Mouse (Mus musculus) liver, embryonic 16.5 days (tissue): ENCODE measurements around the gene Dynlrb2. TPM values are rescaled to one million over a fixed set of nuclear protein-coding genes. Genes with fewer than 3 reads are reported as not detected.

Source experiments
- ATAC-seq: fragments of 200-750 bp; cut with Nextera tagmentation; 2 replicates; pipeline ENCODE4 v1.8.0; 2017; ENCODE audit warnings: low read depth, mild to moderate bottlenecking, moderate number of reproducible peaks, moderate library complexity
- H3K27ac ChIP-seq: fragments of 300-500 bp; sonication (generic); 2 replicates; pipeline ENCODE4 v1.5.1; 2014; ENCODE audit warnings: mild to moderate bottlenecking, low read length
- H3K27me3 ChIP-seq: fragments of 300-500 bp; sonication (generic); 2 replicates; pipeline ENCODE4 v1.6.1; 2014; ENCODE audit warnings: low read depth, low read length, mixed read lengths; ENCODE audit not compliant: control insufficient read depth, insufficient read depth
- H3K36me3 ChIP-seq: fragments of 300-500 bp; sonication (generic); 2 replicates; pipeline ENCODE4 v1.6.1; 2014; ENCODE audit warnings: mild to moderate bottlenecking; ENCODE audit not compliant: control insufficient read depth, insufficient read depth
- H3K4me1 ChIP-seq: fragments of 300-500 bp; sonication (generic); 2 replicates; pipeline ENCODE4 v1.6.1; 2014; ENCODE audit warnings: low read depth, low read length, mixed read lengths; ENCODE audit not compliant: control insufficient read depth
- H3K4me2 ChIP-seq: fragments of 300-500 bp; sonication (generic); 2 replicates; pipeline ENCODE4 v1.6.1; 2014; ENCODE audit warnings: low read depth, low read length, mixed read lengths
- H3K4me3 ChIP-seq: fragments of 300-500 bp; sonication (generic); 2 replicates; pipeline ENCODE4 v1.5.1; 2014; ENCODE audit warnings: low read depth, mild to moderate bottlenecking, low read length
- H3K9ac ChIP-seq: fragments of 300-500 bp; sonication (generic); 2 replicates; pipeline ENCODE4 v1.6.1; 2014; ENCODE audit warnings: low read depth, low read length
- H3K9me3 ChIP-seq: fragments of 300-500 bp; sonication (generic); replicated peaks from 2 replicates; pipeline ENCODE4 v1.6.1; 2016; ENCODE audit warnings: low read length; ENCODE audit not compliant: control insufficient read depth
- WGBS: fragments of 180-500 bp; shearing (Covaris S2); extraction: QIAGEN DNeasy Blood & Tissue Kit; methylation state at CpG from one replicate; pipeline ENCODE4 v1.1.7; 2014; ENCODE audit not compliant: insufficient replicate concordance; 5-methylcytosine and 5-hydroxymethylcytosine counted together
- polyA plus RNA-seq: library from polyadenylated mRNA; unstranded; fragments of >200 nt; fragmentation: Nextera tagmentation; extraction: Ambion mirVana; gene quantifications from 2 replicates; pipeline ENCODE4 v1.2.1, GENCODE M21; 2015

Dynlrb2 gene
- polyA plus RNA-seq, 1 experiment from 2014 or later = not detected

- no peaks in the 10 kb centered on the region for H3K36me3 ChIP-seq
- H3K9ac ChIP-seq = no peak overlapping the region
- H3K27ac ChIP-seq = no peak overlapping the region
- no peaks in the 10 kb centered on the region for H3K27me3 ChIP-seq
- H3K4me1 ChIP-seq = no peaks in the 10 kb centered on the region
- no peak overlapping the region for H3K4me2 ChIP-seq
- no peak for ATAC-seq
- no peak overlapping the region for H3K4me3 ChIP-seq
- WGBS = 65% methylated on average over 7 of the region's 7 CpGs
- H3K9me3 ChIP-seq = no peaks in the 10 kb centered on the region
These were observed 20.1 kb downstream of the Dynlrb2 start for GRCm38 (mm10) chr8:116524915-116525314.

GRCm38 (mm10) chr8:116528736-116529135 is 24.0 kb downstream of the Dynlrb2 start:
- H3K9ac ChIP-seq = no peak overlapping the region
- no peak overlapping the region for H3K27ac ChIP-seq
- no peaks in the 10 kb centered on the region for H3K4me1 ChIP-seq
- no peaks in the 10 kb centered on the region for H3K9me3 ChIP-seq
- no peak for ATAC-seq
- no peak overlapping the region for H3K4me2 ChIP-seq
- no peak overlapping the region for H3K4me3 ChIP-seq
- H3K36me3 ChIP-seq = no peaks in the 10 kb centered on the region
- no peaks in the 10 kb centered on the region for H3K27me3 ChIP-seq
- 54% methylated on average over 7 of the region's 7 CpGs for WGBS

DNA sequence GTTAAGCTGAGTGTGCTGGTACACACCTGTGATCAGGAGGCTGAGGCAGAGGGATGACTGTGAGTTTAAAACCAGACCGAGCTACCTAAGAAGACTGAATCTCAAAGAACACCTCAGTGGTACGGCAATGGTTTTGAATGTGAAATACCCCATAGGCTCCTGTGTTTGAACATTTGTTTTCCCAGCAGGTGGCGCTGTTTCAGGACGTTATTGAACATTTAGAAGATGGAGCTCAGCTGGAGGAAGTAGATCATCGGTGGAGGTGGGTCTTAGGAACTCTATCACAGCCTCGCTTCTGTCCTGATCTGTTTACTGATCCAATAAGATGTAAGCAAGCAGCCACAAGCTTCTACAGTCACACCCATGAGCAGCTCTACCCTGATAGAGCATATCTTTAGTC is 28.3 kb downstream of the Dynlrb2 start:
- Histone ChIP-seq H3K27me3 (no peaks in the 10 kb centered on the region), H3K36me3 (no peaks in the 10 kb centered on the region), H3K4me3 (no peak overlapping the region), H3K9me3 (no peaks in the 10 kb centered on the region), H3K4me2 (no peak overlapping the region), H3K9ac (no peak overlapping the region), H3K4me1 (no peaks in the 10 kb centered on the region), H3K27ac (no peak overlapping the region)
- WGBS = 53% methylated on average over 6 of the region's 6 CpGs
- no peak for ATAC-seq

DNA sequence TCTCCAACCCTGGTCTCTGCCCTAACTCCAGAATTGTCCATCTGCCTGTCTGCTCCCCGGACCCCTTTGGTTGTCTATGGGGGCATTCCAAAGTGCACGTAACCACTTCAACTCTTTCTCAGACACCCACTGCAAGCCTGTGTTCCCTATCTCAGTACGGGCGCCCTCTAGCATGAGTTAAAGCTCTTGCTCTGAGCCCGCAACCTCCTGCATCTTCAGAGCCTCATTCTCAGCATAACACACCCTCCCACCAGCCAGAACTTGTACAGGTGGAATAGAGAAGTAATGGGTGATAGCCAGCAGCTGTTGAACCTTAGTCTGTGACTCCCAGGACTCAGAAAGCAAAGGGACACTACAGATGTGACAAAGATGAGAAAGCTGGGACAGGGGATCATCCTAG is 32.0 kb downstream of the Dynlrb2 start:
- no peak for ATAC-seq
- no peaks in the 10 kb centered on the region for H3K4me1 ChIP-seq
- no peak overlapping the region for H3K27ac ChIP-seq
- H3K4me3 ChIP-seq = no peak overlapping the region
- no peaks in the 10 kb centered on the region for H3K36me3 ChIP-seq
- H3K4me2 ChIP-seq = no peak overlapping the region
- WGBS = 59% methylated on average over 5 of the region's 5 CpGs
- no peaks in the 10 kb centered on the region for H3K9me3 ChIP-seq
- no peak overlapping the region for H3K9ac ChIP-seq
- no peaks in the 10 kb centered on the region for H3K27me3 ChIP-seq

- no peaks in the 10 kb centered on the region for H3K27me3 ChIP-seq
- no peaks in the 10 kb centered on the region for H3K9me3 ChIP-seq
- no peak overlapping the region for H3K4me2 ChIP-seq
- no peak overlapping the region for H3K4me3 ChIP-seq
- no peaks in the 10 kb centered on the region for H3K4me1 ChIP-seq
- WGBS = 56% methylated on average over 7 of the region's 7 CpGs
- no peak overlapping the region for H3K27ac ChIP-seq
- H3K9ac ChIP-seq = no peak overlapping the region
- no peak for ATAC-seq
- no peaks in the 10 kb centered on the region for H3K36me3 ChIP-seq
These were observed 34.0 kb downstream of the Dynlrb2 start for GRCm38 (mm10) chr8:116538763-116539162.

DNA sequence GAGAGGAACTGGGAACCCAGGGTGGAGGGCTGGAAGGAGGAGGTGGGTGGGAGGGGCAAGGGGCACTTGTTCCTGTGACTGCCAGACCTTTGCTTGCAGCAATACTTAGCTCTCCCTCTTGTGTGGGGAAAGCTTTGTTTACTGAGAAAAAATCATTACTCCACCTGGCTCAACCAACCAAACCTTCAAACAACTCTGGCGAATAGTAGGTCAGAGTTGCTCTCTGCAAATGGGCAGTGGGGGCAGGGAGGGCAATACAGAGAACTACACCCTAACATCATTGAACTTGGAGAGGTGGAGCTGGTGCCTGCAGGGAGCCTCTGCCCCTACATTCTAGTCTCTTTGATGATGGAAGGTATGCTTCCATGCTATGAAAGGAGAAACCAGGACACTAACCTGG is 35.4 kb downstream of the Dynlrb2 start:
- Histone ChIP-seq H3K9ac (no peak overlapping the region), H3K27ac (no peak overlapping the region), H3K27me3 (no peaks in the 10 kb centered on the region), H3K9me3 (no peaks in the 10 kb centered on the region), H3K4me1 (no peaks in the 10 kb centered on the region), H3K4me3 (no peak overlapping the region), H3K4me2 (no peak overlapping the region), H3K36me3 (no peaks in the 10 kb centered on the region)
- no peak for ATAC-seq
- WGBS = 52% methylated on average over 1 of the region's 1 CpGs

DNA sequence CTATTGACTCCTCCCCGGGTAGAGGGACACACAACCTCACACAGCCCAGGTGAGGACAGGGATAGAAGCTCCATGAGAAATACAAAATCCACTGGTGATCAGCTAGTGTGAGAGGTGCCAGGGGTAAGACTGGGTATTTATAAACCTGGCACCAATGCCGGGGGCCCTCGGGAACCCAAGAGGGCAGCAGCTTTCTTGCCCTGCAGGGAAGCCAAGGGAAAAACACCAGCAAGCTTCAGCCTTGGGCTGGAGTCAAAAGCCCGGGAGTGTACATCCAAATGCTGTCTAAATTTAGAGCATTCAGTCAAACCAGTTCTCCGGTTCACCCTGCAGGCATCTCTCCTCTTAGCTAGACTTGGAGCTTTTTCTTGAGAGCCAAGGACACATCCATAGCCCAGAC is 38.1 kb downstream of the Dynlrb2 start:
- ATAC-seq = no peak
- Histone ChIP-seq H3K4me1 (no peaks in the 10 kb centered on the region), H3K9me3 (no peaks in the 10 kb centered on the region), H3K9ac (no peak overlapping the region), H3K36me3 (no peaks in the 10 kb centered on the region), H3K4me3 (no peak overlapping the region), H3K4me2 (no peak overlapping the region), H3K27me3 (no peaks in the 10 kb centered on the region), H3K27ac (no peak overlapping the region)
- 56% methylated on average over 5 of the region's 5 CpGs for WGBS

- Histone ChIP-seq H3K27me3 (no peaks in the 10 kb centered on the region), H3K36me3 (no peaks in the 10 kb centered on the region), H3K4me3 (no peak overlapping the region), H3K27ac (no peak overlapping the region), H3K9me3 (no peaks in the 10 kb centered on the region), H3K9ac (no peak overlapping the region), H3K4me2 (no peak overlapping the region), H3K4me1 (no peaks in the 10 kb centered on the region)
- 27% methylated on average over 1 of the region's 1 CpGs for WGBS
- no peak for ATAC-seq
These were observed 38.6 kb downstream of the Dynlrb2 start for GRCm38 (mm10) chr8:116543366-116543765.

GRCm38 (mm10) chr8:116552255-116552654 is 47.5 kb downstream of the Dynlrb2 start:
- Histone ChIP-seq H3K9ac (no peak overlapping the region), H3K4me2 (no peak overlapping the region), H3K36me3 (no peaks in the 10 kb centered on the region), H3K27me3 (no peaks in the 10 kb centered on the region), H3K9me3 (no peaks in the 10 kb centered on the region; the same call in 1 of the 2 replicates), H3K4me3 (no peak overlapping the region), H3K4me1 (no peaks in the 10 kb centered on the region), H3K27ac (no peak overlapping the region)
- WGBS = 26% methylated on average over 6 of the region's 6 CpGs
- no peak for ATAC-seq

GRCm38 (mm10) chr8:116552778-116553177 is 48.0 kb downstream of the Dynlrb2 start:
- no peaks in the 10 kb centered on the region; the same call in 1 of the 2 replicates for H3K9me3 ChIP-seq
- no peaks in the 10 kb centered on the region for H3K27me3 ChIP-seq
- WGBS = 49% methylated on average over 3 of the region's 3 CpGs
- no peak overlapping the region for H3K4me2 ChIP-seq
- ATAC-seq = no peak
- H3K27ac ChIP-seq = no peak overlapping the region
- no peaks in the 10 kb centered on the region for H3K36me3 ChIP-seq
- no peak overlapping the region for H3K9ac ChIP-seq
- no peak overlapping the region for H3K4me3 ChIP-seq
- H3K4me1 ChIP-seq = no peaks in the 10 kb centered on the region
